Mouse (Mus musculus) embryonic fibroblast, embryonic 13.5 days (primary cell): Measurements from ENCODE around the gene Fbxw4.

ENCODE experiments used
- CTCF ChIP-seq: IDR thresholded peaks from 2 replicates; pipeline ENCODE4 v1.5.1; 2011; ENCODE audit warnings: mild to moderate bottlenecking, control low read depth, low read length, moderate library complexity, borderline replicate concordance; ENCODE audit not compliant: insufficient read depth
- POLR2A ChIP-seq: IDR thresholded peaks from 2 replicates; pipeline ENCODE4 v1.6.1; 2011; ENCODE audit warnings: low read depth, mild to moderate bottlenecking, control low read depth, low read length, moderate library complexity

- TF ChIP-seq POLR2A (no peak), CTCF (no peak)
Observed at GRCm38 (mm10) chr19:45615415-45616213, 44.5 kb downstream of the Fbxw4 start.
